Mouse (Mus musculus) intestine, embryonic 14.5 days (tissue): ENCODE measurements around the gene Olfr1380. TPM values are rescaled to one million over a fixed set of nuclear protein-coding genes. Genes with fewer than 3 reads are reported as not detected.
"Not testable (repeated sequence)": the region's sequence is repeated elsewhere in the genome, so short reads cannot be mapped to it uniquely, and the experiment has no call there.

Experiments used
- ATAC-seq: fragments of 200-750 bp; cut with Nextera tagmentation; replicated peaks from 2 replicates; pipeline ENCODE4 v1.8.0; 2017; ENCODE audit warnings: low read depth, moderate number of reproducible peaks, moderate TSS enrichment, moderate library complexity; ENCODE audit not compliant: low FRiP score, low TSS enrichment
- DNase-seq: peaks from one replicate; pipeline ENCODE4 v3.0.0-alpha.2; 2018; ENCODE audit warnings: low spot score
- H3K27ac ChIP-seq: fragments of 300-500 bp; sonication (generic); 2 replicates; pipeline ENCODE4 v1.5.1; 2014; ENCODE audit warnings: low read depth, mild to moderate bottlenecking, control low read depth
- H3K27me3 ChIP-seq: fragments of 300-500 bp; sonication (generic); replicated peaks from 2 replicates; pipeline ENCODE4 v1.6.1; 2014; ENCODE audit warnings: low read length, control low read depth; ENCODE audit not compliant: control insufficient read depth, insufficient read depth
- H3K36me3 ChIP-seq: fragments of 300-500 bp; sonication (generic); 2 replicates; pipeline ENCODE4 v1.6.1; 2014; ENCODE audit warnings: low read length, control low read depth; ENCODE audit not compliant: control insufficient read depth, insufficient read depth
- H3K4me1 ChIP-seq: fragments of 300-500 bp; sonication (generic); replicated peaks from 2 replicates; pipeline ENCODE4 v1.6.1; 2014; ENCODE audit warnings: low read length, control low read depth, mixed read lengths; ENCODE audit not compliant: control insufficient read depth, insufficient read depth
- H3K4me2 ChIP-seq: fragments of 300-500 bp; sonication (generic); 2 replicates; pipeline ENCODE4 v1.6.1; 2014; ENCODE audit warnings: low read length
- H3K4me3 ChIP-seq: fragments of 300-500 bp; sonication (generic); 2 replicates; pipeline ENCODE4 v1.5.1; 2014; ENCODE audit warnings: low read depth, low read length, control low read depth, mixed read lengths
- H3K9ac ChIP-seq: fragments of 300-500 bp; sonication (generic); 2 replicates; pipeline ENCODE4 v1.6.1; 2014; ENCODE audit warnings: mild to moderate bottlenecking, low read length
- H3K9me3 ChIP-seq: fragments of 300-500 bp; sonication (generic); 2 replicates; pipeline ENCODE4 v1.6.1; 2016; ENCODE audit warnings: low read length, control low read depth; ENCODE audit not compliant: control insufficient read depth
- WGBS: fragments of 180-500 bp; shearing (Covaris S2); extraction: QIAGEN DNeasy Blood & Tissue Kit; methylation state at CpG from one replicate; pipeline ENCODE4 v1.1.7; 2014; 5-methylcytosine and 5-hydroxymethylcytosine counted together
- polyA plus RNA-seq: library from polyadenylated mRNA; unstranded; fragments of >200 nt; fragmentation: Nextera tagmentation; extraction: Ambion mirVana; gene quantifications from 2 replicates; pipeline ENCODE4 v1.2.1, GENCODE M21; 2014

Olfr1380 gene
- polyA plus RNA-seq: not detected in 2 replicates

DNA sequence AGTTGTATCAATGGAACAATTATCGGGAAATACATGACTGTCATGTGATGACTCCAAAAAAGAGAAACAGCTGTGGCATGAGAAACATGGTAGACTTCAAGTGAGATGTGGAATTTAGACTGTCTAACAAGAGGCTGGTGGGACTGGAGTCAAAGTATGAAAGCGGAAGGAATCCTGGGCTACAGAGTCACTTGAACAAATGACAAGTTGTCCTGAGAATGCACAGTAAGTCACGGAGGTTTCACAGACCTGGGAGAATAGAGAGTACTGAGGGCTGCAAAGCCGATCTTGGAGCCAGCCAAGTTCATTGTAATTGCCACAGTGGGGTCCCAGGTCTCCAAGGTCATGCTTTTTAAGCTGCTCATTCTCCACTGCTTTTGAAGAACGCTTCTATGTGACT, at the start of gene Olfr1380:
TSS of gene Olfr1380 (plus strand) at position 301 of the 400 bp plus-strand sequence.
- H3K9me3 ChIP-seq, H3K9ac ChIP-seq, ATAC-seq, H3K4me2 ChIP-seq, H3K4me3 ChIP-seq, H3K36me3 ChIP-seq, H3K4me1 ChIP-seq, H3K27ac ChIP-seq, DNase-seq, H3K27me3 ChIP-seq: not testable (repeated sequence)
- WGBS: 70% methylated on average over 5 of the region's 5 CpGs

DNA sequence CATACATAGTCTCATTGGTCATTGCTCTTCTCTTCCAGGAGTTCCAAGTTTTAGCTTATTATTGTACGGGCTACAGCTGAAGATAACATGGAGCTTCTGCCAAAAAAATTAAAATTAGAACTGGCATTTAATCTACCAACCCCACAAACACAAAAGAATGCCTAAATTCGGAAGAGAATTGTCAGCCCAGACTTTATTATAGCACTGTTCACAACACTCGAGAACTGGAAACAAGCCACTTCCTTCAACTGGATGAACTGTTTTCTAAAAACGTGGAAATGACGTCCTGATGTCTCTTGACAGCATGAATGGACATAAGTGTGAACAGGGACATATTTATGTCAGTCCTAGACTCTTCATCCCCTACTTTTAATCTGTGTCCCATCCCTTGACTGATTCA, 38.6 kb upstream of the Olfr1380 start:
- Histone ChIP-seq H3K9ac (no peak overlapping the region), H3K9me3 (no peaks in the 10 kb centered on the region), H3K4me1 (no peaks in the 10 kb centered on the region), H3K27ac (no peak overlapping the region), H3K4me3 (no peak overlapping the region), H3K36me3 (no peaks in the 10 kb centered on the region), H3K27me3 (no peaks in the 10 kb centered on the region), H3K4me2 (no peak overlapping the region)
- DNase-seq (no peak), ATAC-seq (no peak)
- 76% methylated on average over 5 of the region's 5 CpGs for WGBS

DNA sequence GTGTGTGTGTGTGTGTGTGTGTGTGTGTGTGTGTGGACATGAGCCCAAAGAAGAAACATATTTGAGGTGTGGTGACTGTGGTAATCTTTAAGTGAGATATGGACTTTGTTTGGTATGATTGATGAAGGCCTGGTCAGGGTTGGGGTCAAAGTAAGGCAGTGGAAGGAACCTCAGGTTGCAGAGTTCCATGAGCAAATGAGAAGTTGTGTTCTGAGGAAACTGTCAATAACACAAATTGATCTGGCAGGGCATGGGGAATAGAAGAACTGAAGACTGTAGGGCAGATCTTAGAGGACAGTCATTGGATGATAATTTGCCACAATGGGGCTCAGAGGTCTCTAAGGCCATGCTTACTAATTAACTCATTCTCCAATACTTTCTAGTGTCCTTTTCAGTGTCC, 37.3 kb upstream of the Olfr1380 start, which contains the start of gene Olfr1383:
TSS of gene Olfr1383 (plus strand) at position 301 of the 400 bp plus-strand sequence.
- H3K27me3 ChIP-seq: no peaks in the 10 kb centered on the region
- no peaks in the 10 kb centered on the region for H3K9me3 ChIP-seq
- DNase-seq: no peak
- H3K4me1 ChIP-seq: no peaks in the 10 kb centered on the region
- no peak within 1 kb of the TSS for H3K27ac ChIP-seq
- H3K36me3 ChIP-seq: no peaks in the 10 kb centered on the region
- H3K4me3 ChIP-seq: no peak within 1 kb of the TSS
- ATAC-seq: no peak
- no peak within 1 kb of the TSS for H3K9ac ChIP-seq
- H3K4me2 ChIP-seq: no peak within 1 kb of the TSS

DNA sequence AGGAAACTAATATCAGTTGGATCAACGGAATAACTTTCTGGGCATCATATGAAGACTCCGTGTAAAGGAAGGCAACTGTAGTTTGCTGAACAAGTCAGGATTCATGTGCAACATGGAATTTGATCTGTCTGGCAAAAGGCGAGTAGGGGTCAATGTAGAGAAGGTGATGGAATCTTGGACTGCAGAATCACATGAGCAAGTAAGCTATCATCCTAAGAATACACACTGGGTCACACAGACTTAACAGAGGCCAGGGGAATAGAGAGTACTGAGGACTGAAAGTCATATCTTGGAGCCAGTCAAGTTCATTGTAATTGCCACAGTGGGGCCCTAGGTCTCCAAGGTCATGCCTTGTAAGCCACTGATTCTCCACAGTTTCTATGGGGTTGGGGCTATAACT, 28.7 kb upstream of the Olfr1380 start, which contains the start of gene Olfr1382:
TSS of gene Olfr1382 (plus strand) at position 301 of the 400 bp plus-strand sequence.
- ATAC-seq (no peak), DNase-seq (no peak)
- H3K4me1 ChIP-seq: no peaks in the 10 kb centered on the region
- WGBS: 88% methylated on average over 3 of the region's 3 CpGs
- no peak within 1 kb of the TSS for H3K4me2 ChIP-seq
- no peaks in the 10 kb centered on the region for H3K27me3 ChIP-seq
- H3K9me3 ChIP-seq: no peaks in the 10 kb centered on the region
- no peak within 1 kb of the TSS for H3K9ac ChIP-seq
- no peak within 1 kb of the TSS for H3K4me3 ChIP-seq
- H3K36me3 ChIP-seq: no peaks in the 10 kb centered on the region
- H3K27ac ChIP-seq: no peak within 1 kb of the TSS

DNA sequence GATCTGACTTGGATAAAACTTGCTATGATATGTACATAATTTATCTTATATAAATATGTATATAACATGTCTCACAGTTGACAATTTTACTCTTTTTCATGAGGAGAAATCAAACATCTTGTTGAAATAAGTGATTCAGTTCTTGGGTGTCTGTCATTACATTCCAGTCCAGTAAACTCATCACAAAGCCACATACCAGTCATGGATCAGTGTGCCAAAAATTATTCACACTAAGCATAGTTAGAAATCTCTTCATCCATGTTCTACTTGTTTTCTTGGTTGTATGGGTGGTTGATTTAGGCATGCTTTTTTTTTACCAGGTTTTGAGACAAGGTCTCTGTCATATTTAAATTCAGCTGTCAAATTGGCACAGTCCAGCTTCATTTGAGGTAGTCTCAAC, 23.9 kb upstream of the Olfr1380 start:
- no peaks in the 10 kb centered on the region for H3K4me1 ChIP-seq
- DNase-seq (no peak), ATAC-seq (no peak)
- H3K36me3 ChIP-seq: no peaks in the 10 kb centered on the region
- H3K4me2 ChIP-seq: no peak overlapping the region
- H3K27me3 ChIP-seq: no peaks in the 10 kb centered on the region
- no peak overlapping the region for H3K27ac ChIP-seq
- no peak overlapping the region for H3K4me3 ChIP-seq
- H3K9ac ChIP-seq: no peak overlapping the region
- H3K9me3 ChIP-seq: no peaks in the 10 kb centered on the region

DNA sequence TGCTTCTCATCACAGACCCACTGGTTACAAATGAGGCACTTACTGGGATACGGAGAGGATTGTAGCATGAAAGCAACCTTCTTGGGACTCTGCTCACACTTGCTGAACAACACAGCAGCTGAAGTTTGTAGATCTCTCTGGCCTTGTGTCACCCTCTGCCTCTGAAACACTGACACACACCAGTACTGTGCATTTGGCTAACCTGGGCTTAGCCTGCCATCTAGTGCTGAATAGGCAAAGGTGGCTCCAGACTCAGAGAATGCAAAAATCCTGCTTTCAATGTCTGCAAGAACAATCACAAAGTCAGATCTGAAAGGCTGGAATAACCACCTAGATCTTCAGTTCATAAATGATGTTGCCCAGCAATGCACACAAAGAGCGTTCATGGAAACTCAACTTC, 20.0 kb upstream of the Olfr1380 start:
- ATAC-seq, DNase-seq: not testable (repeated sequence)
- 82% methylated on average over 2 of the region's 2 CpGs for WGBS

DNA sequence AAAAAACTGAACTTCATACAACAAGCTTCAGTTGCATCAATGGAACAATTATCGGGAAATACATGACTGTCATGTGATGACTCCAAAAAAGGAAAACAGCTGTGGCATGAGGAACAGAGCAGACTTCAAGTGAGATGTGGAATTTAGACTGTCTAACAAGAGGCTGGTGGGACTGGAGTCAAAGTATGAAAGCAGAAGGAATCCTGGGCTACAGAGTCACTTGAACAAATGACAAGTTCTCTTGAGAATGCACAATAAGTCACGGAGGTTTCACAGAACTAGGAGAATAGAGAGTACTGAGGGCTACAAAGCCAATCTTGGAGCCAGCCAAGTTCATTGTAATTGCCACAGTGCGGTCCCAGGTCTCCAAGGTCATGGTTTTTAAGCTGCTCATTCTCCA, 13.5 kb upstream of the Olfr1380 start, which contains the start of gene Olfr1381:
TSS of gene Olfr1381 (plus strand) at position 301 of the 400 bp plus-strand sequence.
- 82% methylated on average over 3 of the region's 3 CpGs for WGBS
- H3K4me2 ChIP-seq, H3K9ac ChIP-seq, ATAC-seq, H3K27ac ChIP-seq, H3K4me1 ChIP-seq, H3K9me3 ChIP-seq, DNase-seq, H3K4me3 ChIP-seq, H3K27me3 ChIP-seq, H3K36me3 ChIP-seq: not testable (repeated sequence)

More for the DNA sequence above, 20.0 kb upstream of the Olfr1380 start:
- not testable (repeated sequence) for H3K4me3 ChIP-seq, H3K9me3 ChIP-seq, H3K36me3 ChIP-seq, H3K4me2 ChIP-seq, H3K27me3 ChIP-seq, H3K27ac ChIP-seq, H3K9ac ChIP-seq, H3K4me1 ChIP-seq

DNA sequence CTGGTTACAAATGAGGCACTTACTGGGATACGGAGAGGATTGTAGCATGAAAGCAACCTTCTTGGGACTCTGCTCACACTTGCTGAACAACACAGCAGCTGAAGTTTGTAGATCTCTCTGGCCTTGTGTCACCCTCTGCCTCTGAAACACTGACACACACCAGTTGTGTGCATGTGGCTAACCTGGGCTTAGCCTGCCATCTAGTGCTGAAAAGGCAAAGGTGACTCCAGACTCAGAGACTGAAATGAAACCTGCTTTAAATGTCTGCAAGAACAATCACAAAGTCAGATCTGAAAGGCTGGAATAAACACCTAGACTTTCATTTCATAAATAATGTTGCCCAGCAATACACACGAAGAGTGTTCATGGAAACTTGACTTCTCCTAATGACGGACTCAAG, 2.6 kb upstream of the Olfr1380 start:
- 70% methylated on average over 3 of the region's 3 CpGs for WGBS
- H3K9ac ChIP-seq, H3K27me3 ChIP-seq, H3K36me3 ChIP-seq, DNase-seq, H3K4me1 ChIP-seq, H3K9me3 ChIP-seq, H3K27ac ChIP-seq, H3K4me2 ChIP-seq, ATAC-seq, H3K4me3 ChIP-seq: not testable (repeated sequence)

DNA sequence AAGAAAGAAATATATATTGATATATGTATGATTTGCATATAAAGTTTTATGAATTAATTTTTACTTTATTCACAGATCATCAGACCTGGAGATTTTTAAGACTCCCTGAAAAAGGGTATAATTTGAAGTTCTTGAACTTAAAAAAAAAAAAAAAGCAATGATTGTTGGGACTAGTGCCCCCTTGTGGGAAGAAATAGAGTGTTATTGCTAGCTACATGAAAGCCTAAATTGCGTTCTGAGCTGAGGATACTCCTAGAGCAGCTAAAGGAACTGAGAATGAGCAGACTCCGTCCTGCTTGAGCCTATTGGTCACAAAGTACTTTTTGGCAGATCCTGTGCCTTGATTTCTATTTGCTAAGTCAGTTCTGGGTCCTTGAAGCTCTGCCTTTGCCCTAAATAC, 18.4 kb downstream of the Olfr1380 start:
- not testable (repeated sequence) for DNase-seq, H3K4me3 ChIP-seq, H3K4me1 ChIP-seq, H3K9ac ChIP-seq, H3K27me3 ChIP-seq, H3K4me2 ChIP-seq, H3K27ac ChIP-seq, H3K9me3 ChIP-seq, ATAC-seq, H3K36me3 ChIP-seq
- 35% methylated on average over 2 of the region's 2 CpGs for WGBS
